Mouse (Mus musculus): Measurements from ENCODE around the gene Col20a1. TPM values are rescaled to one million over a fixed set of nuclear protein-coding genes. Genes with fewer than 3 reads are reported as not detected.

The Col20a1 gene
- polyA plus RNA-seq, 1 experiment = 2.9 TPM

- Histone ChIP-seq H3K4me1 (ENCODE audit: control insufficient read depth, insufficient read depth, insufficient read length, low read length) (no peaks in the 10 kb centered on the region), H3K27ac (ENCODE audit: insufficient read depth, low read depth, low read length) (no peak overlapping the region), H3K27me3 (ENCODE audit: control insufficient read depth, insufficient read depth, low read length) (no peaks in the 10 kb centered on the region), H3K4me3 (ENCODE audit: low read depth, low read length) (no peak overlapping the region), H3K36me3 (ENCODE audit: control insufficient read depth, insufficient read depth, low read length) (peaks cover 53% of the 10 kb centered on the region)
- WGBS = 47% methylated on average over 6 of the region's 6 CpGs
- TF ChIP-seq CTCF (IDR thresholded peaks at IDR 0.05; ENCODE audit: extremely low read depth, insufficient read length, insufficient replicate concordance, low read depth, low read length) (no peak), POLR2A (IDR thresholded peaks at IDR 0.05; ENCODE audit: low read depth, low read length) (no peak)
These were observed 5.2 kb upstream of the Col20a1 start for GRCm38 (mm10) chr2:180981133-180981532.

- H3K27ac ChIP-seq (ENCODE audit: insufficient read depth, low read depth, low read length) = no peak overlapping the region
- no peaks in the 10 kb centered on the region for H3K4me1 ChIP-seq (ENCODE audit: control insufficient read depth, insufficient read depth, insufficient read length, low read length)
- 36% methylated on average over 2 of the region's 2 CpGs for WGBS
- peaks cover 16% of the 10 kb centered on the region for H3K36me3 ChIP-seq (ENCODE audit: control insufficient read depth, insufficient read depth, low read length)
- no peaks in the 10 kb centered on the region for H3K27me3 ChIP-seq (ENCODE audit: control insufficient read depth, insufficient read depth, low read length)
- TF ChIP-seq POLR2A (IDR thresholded peaks at IDR 0.05; ENCODE audit: low read depth, low read length) (no peak), CTCF (IDR thresholded peaks at IDR 0.05; ENCODE audit: extremely low read depth, insufficient read length, insufficient replicate concordance, low read depth, low read length) (no peak)
- H3K4me3 ChIP-seq (ENCODE audit: low read depth, low read length) = no peak overlapping the region
These were observed 700 bp upstream of the Col20a1 start for GRCm38 (mm10) chr2:180985635-180986034.

DNA sequence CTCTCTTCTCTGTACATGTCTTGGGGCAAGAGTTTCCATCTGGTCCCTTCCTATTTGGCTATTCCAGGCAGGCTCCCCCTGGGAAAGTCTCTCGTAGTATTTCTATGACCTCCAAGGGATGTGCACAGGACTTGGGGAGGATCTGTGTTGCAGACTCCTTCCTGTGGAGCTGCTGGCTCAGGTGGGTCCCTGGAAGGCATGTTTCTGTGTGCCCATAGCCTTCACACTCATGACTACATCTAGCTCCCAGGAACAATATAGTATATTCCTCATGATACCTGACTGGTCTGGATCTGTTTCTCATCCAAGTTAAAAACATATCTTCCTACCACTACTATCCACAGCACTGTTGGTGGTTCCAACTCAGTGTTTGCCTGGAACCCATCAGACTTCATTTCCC lies 666 bp downstream of the Col20a1 start:
- Histone ChIP-seq H3K27ac (ENCODE audit: insufficient read depth, low read depth, low read length) (no peak overlapping the region), H3K36me3 (ENCODE audit: control insufficient read depth, insufficient read depth, low read length) (peaks cover 5% of the 10 kb centered on the region), H3K4me3 (ENCODE audit: low read depth, low read length) (no peak overlapping the region), H3K27me3 (ENCODE audit: control insufficient read depth, insufficient read depth, low read length) (no peaks in the 10 kb centered on the region), H3K4me1 (ENCODE audit: control insufficient read depth, insufficient read depth, insufficient read length, low read length) (no peaks in the 10 kb centered on the region)
- TF ChIP-seq POLR2A (IDR thresholded peaks at IDR 0.05; ENCODE audit: low read depth, low read length) = no peak
- no peak for TF ChIP-seq CTCF (IDR thresholded peaks at IDR 0.05; ENCODE audit: extremely low read depth, insufficient read length, insufficient replicate concordance, low read depth, low read length)
- 50% methylated on average over 1 of the region's 1 CpGs for WGBS

GRCm38 (mm10) chr2:180987432-180988030 lies 1.2 kb downstream of the Col20a1 start:
- H3K4me1 ChIP-seq (ENCODE audit: control insufficient read depth, insufficient read depth, insufficient read length, low read length) = no peaks in the 10 kb centered on the region
- TF ChIP-seq POLR2A (IDR thresholded peaks at IDR 0.05; ENCODE audit: low read depth, low read length) = no peak
- TF ChIP-seq CTCF (IDR thresholded peaks at IDR 0.05; ENCODE audit: extremely low read depth, insufficient read length, insufficient replicate concordance, low read depth, low read length) = no peak
- H3K27me3 ChIP-seq (ENCODE audit: control insufficient read depth, insufficient read depth, low read length) = no peaks in the 10 kb centered on the region
- no peak overlapping the region for H3K27ac ChIP-seq (ENCODE audit: insufficient read depth, low read depth, low read length)
- no peak overlapping the region for H3K4me3 ChIP-seq (ENCODE audit: low read depth, low read length)
- 80% methylated on average over 5 of the region's 5 CpGs for WGBS
- peaks cover 1% of the 10 kb centered on the region; the same call in 1 of the 2 replicates for H3K36me3 ChIP-seq (ENCODE audit: control insufficient read depth, insufficient read depth, low read length)

DNA sequence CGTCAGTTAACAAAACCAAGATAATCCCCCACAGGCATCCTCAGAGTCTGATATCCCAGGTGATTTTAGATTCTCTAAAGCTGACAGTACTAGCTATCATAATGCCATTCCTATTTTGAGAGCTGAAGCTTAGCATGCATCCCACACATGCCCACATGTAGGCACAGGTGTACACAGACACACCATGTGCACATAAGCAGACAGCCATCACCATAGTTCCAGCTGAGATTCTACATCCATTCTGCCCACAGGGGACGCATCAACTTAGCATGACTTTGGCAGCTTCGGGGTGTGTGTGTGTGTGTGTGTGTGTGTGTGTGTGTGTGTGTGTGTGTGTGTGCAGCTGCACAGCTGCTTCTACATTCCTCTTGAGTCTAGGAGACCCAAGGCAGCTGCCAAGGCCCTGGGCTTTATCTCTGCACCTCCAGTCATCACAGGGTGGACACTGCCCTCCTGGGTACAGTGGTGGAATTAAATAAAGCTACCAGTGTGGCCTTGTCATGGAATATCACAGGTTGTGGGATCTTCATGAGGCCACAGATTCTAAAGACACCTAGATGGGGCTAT lies 2.1 kb downstream of the Col20a1 start:
- TF ChIP-seq CTCF (IDR thresholded peaks at IDR 0.05; ENCODE audit: extremely low read depth, insufficient read length, insufficient replicate concordance, low read depth, low read length) (no peak), POLR2A (IDR thresholded peaks at IDR 0.05; ENCODE audit: low read depth, low read length) (no peak)
- no peaks in the 10 kb centered on the region for H3K36me3 ChIP-seq (ENCODE audit: control insufficient read depth, insufficient read depth, low read length)
- H3K4me3 ChIP-seq (ENCODE audit: low read depth, low read length) = no peak overlapping the region
- WGBS = 55% methylated on average over 3 of the region's 3 CpGs
- no peaks in the 10 kb centered on the region for H3K4me1 ChIP-seq (ENCODE audit: control insufficient read depth, insufficient read depth, insufficient read length, low read length)
- no peak overlapping the region for H3K27ac ChIP-seq (ENCODE audit: insufficient read depth, low read depth, low read length)
- H3K27me3 ChIP-seq (ENCODE audit: control insufficient read depth, insufficient read depth, low read length) = no peaks in the 10 kb centered on the region

- Histone ChIP-seq H3K4me1 (ENCODE audit: control insufficient read depth, insufficient read depth, insufficient read length, low read length) (no peaks in the 10 kb centered on the region), H3K27me3 (ENCODE audit: control insufficient read depth, insufficient read depth, low read length) (no peaks in the 10 kb centered on the region), H3K4me3 (ENCODE audit: low read depth, low read length) (no peak overlapping the region), H3K27ac (ENCODE audit: insufficient read depth, low read depth, low read length) (no peak overlapping the region), H3K36me3 (ENCODE audit: control insufficient read depth, insufficient read depth, low read length) (no peaks in the 10 kb centered on the region)
- WGBS = 68% methylated on average over 1 of the region's 1 CpGs
- no peak for TF ChIP-seq CTCF (IDR thresholded peaks at IDR 0.05; ENCODE audit: extremely low read depth, insufficient read length, insufficient replicate concordance, low read depth, low read length)
- no peak for TF ChIP-seq POLR2A (IDR thresholded peaks at IDR 0.05; ENCODE audit: low read depth, low read length)
These were observed 2.6 kb downstream of the Col20a1 start for GRCm38 (mm10) chr2:180988948-180989347.

DNA sequence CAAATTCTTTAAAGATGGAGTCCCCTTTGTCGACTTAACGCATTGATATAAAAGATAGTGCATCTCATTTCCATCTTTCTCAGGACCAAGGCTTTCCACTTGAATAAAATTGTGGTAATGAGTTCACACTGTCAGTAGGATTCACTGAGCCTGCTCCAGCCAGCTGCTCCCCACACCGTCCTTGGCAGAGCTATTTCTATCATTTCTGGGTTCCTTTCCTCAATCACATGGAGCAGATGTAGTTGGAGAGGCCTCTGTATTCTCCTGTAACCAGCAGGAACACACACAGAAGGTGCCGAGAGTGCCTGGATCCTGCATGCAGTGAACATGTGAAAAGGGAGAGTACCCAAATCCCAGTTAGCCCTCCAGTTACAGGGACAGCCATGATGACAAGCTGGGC lies 4.0 kb downstream of the Col20a1 start:
- 69% methylated on average over 4 of the region's 4 CpGs for WGBS
- Histone ChIP-seq H3K36me3 (ENCODE audit: control insufficient read depth, insufficient read depth, low read length) (no peaks in the 10 kb centered on the region), H3K4me1 (ENCODE audit: control insufficient read depth, insufficient read depth, insufficient read length, low read length) (no peaks in the 10 kb centered on the region), H3K27me3 (ENCODE audit: control insufficient read depth, insufficient read depth, low read length) (no peaks in the 10 kb centered on the region), H3K4me3 (ENCODE audit: low read depth, low read length) (no peak overlapping the region), H3K27ac (ENCODE audit: insufficient read depth, low read depth, low read length) (no peak overlapping the region)
- TF ChIP-seq POLR2A (IDR thresholded peaks at IDR 0.05; ENCODE audit: low read depth, low read length) (no peak), CTCF (IDR thresholded peaks at IDR 0.05; ENCODE audit: extremely low read depth, insufficient read length, insufficient replicate concordance, low read depth, low read length) (no peak)
